Mouse (Mus musculus): ENCODE data around the gene Olfr1377. TPM values are rescaled to one million over a fixed set of nuclear protein-coding genes. Genes with fewer than 3 reads are reported as not detected.

Olfr1377 gene
- total RNA-seq, 2 experiments from 2014 or later, result not detected

Other genes with a start within 250 kb of the Olfr1377 start
- 1 to 10 TPM; 4.3 to 4.8 TPM for gene Zfp354c, start 154.2 kb upstream of the Olfr1377 start, total RNA-seq (2021)
- under 1 TPM; 0.53 to 0.99 TPM for gene Zfp879, start 140.4 kb upstream of the Olfr1377 start, total RNA-seq (2021)
- not detected for gene Grm6, start 131.3 kb upstream of the Olfr1377 start, total RNA-seq (2021)
- 1 to 10 TPM; 1.5 to 2.3 TPM for gene Zfp454, start 94.3 kb upstream of the Olfr1377 start, total RNA-seq (2021)
- gene Zfp2, start 65.8 kb upstream of the Olfr1377 start, total RNA-seq (2021), result 1 to 10 TPM; 6.9 to 8.2 TPM
- 1 to 10 TPM; 2.2 to 2.9 TPM for gene Zfp354b, start 50.3 kb upstream of the Olfr1377 start, total RNA-seq (2021)
- gene 4933414I15Rik, start 38.2 kb upstream of the Olfr1377 start, total RNA-seq (2021), result not detected
- gene Prop1, start 28.2 kb upstream of the Olfr1377 start, total RNA-seq (2021), result not detected
- gene Olfr1378, start 15.4 kb upstream of the Olfr1377 start, total RNA-seq (2021), result not detected
- not detected for gene Olfr51, start 21.6 kb downstream of the Olfr1377 start, total RNA-seq (2021)
- under 1 TPM in 1 of 2 experiments, not detected in 1; 0.43 TPM for gene Olfr54, start 32.3 kb downstream of the Olfr1377 start, total RNA-seq (2021)
- gene Olfr1375, start 66.1 kb downstream of the Olfr1377 start, total RNA-seq (2021), result not detected
- gene Zfp354a, start 77.3 kb downstream of the Olfr1377 start, total RNA-seq (2021), result 1 to 10 TPM; 5.6 to 9.8 TPM
- not detected for gene Gm12569, start 238.5 kb downstream of the Olfr1377 start, total RNA-seq (2021)

Data from adrenal gland, adult 18-20 months (tissue).